Mouse (Mus musculus) heart, postnatal 0 days (tissue): ENCODE results near the gene Cep350. TPM values are rescaled to one million over a fixed set of nuclear protein-coding genes. Genes with fewer than 3 reads are reported as not detected.

Experiments
- ATAC-seq: fragments of 200-750 bp; cut with Nextera tagmentation; 2 replicates; pipeline ENCODE4 v1.8.0; 2017; ENCODE audit warnings: low read depth, moderate number of reproducible peaks, moderate library complexity; ENCODE audit not compliant: insufficient read depth
- DNase-seq: peaks from one replicate; pipeline ENCODE4 v3.0.0-alpha.2; 2016; ENCODE audit warnings: low spot score
- H3K27ac ChIP-seq: fragments of 300-500 bp; sonication (generic); 2 replicates; pipeline ENCODE4 v1.5.1; 2014; ENCODE audit warnings: low read depth, mild to moderate bottlenecking
- H3K27me3 ChIP-seq: fragments of 300-500 bp; sonication (generic); 2 replicates; pipeline ENCODE4 v1.6.1; 2014; ENCODE audit warnings: low read length, mixed read lengths; ENCODE audit not compliant: control insufficient read depth, insufficient read depth
- H3K36me3 ChIP-seq: fragments of 300-500 bp; sonication (generic); replicated peaks from 2 replicates; pipeline ENCODE4 v1.6.1; 2014; ENCODE audit warnings: low read length, mixed read lengths; ENCODE audit not compliant: control insufficient read depth, insufficient read depth
- H3K4me1 ChIP-seq: fragments of 300-500 bp; sonication (generic); 2 replicates; pipeline ENCODE4 v1.6.1; 2014; ENCODE audit warnings: antibody characterized with exemption; ENCODE audit not compliant: control insufficient read depth, insufficient read depth
- H3K4me2 ChIP-seq: fragments of 300-500 bp; sonication (generic); 2 replicates; pipeline ENCODE4 v1.6.1; 2014; ENCODE audit warnings: low read depth, mild to moderate bottlenecking, low read length, moderate library complexity
- H3K4me3 ChIP-seq: fragments of 300-500 bp; sonication (generic); 2 replicates; pipeline ENCODE4 v1.5.1; 2014; ENCODE audit warnings: low read depth, low read length
- H3K9ac ChIP-seq: fragments of 300-500 bp; sonication (generic); replicated peaks from 2 replicates; pipeline ENCODE4 v1.6.1; 2014; ENCODE audit warnings: low read depth, low read length, mixed read lengths
- H3K9me3 ChIP-seq: fragments of 300-500 bp; sonication (generic); replicated peaks from 2 replicates; pipeline ENCODE4 v1.6.1; 2016; ENCODE audit warnings: low read length; ENCODE audit not compliant: control insufficient read depth
- CTCF ChIP-seq: IDR thresholded peaks from 2 replicates; pipeline ENCODE4 v1.5.1; 2016; ENCODE audit warnings: antibody characterized with exemption, control low read depth, low read depth
- EP300 ChIP-seq: IDR thresholded peaks from 2 replicates; pipeline ENCODE4 v1.6.1; 2016; ENCODE audit warnings: antibody characterized with exemption, low read depth
- WGBS: fragments of 180-500 bp; shearing (Covaris S2); extraction: QIAGEN DNeasy Blood & Tissue Kit; methylation state at CpG from one replicate; pipeline ENCODE4 v1.1.7; 2014; 5-methylcytosine and 5-hydroxymethylcytosine counted together
- polyA plus RNA-seq: library from polyadenylated mRNA; unstranded; fragments of >200 nt; fragmentation: Nextera tagmentation; extraction: Ambion mirVana; gene quantifications from 2 replicates; pipeline ENCODE4 v1.2.1, GENCODE M21; 2015
- total RNA-seq: library from RNA; depleted of rRNA; stranded (reverse); fragments of >200 nt; gene quantifications from 2 replicates; pipeline ENCODE4 v1.2.3, GENCODE M21; 2014; ENCODE audit warnings: low replicate concordance

Gene Cep350
- total and polyA plus RNA-seq, 2 experiments from 2014 or later: 5.7 to 11.1 TPM

- ATAC-seq: peak; percentile 71
These were observed 30.3 kb upstream of the Cep350 start for GRCm38 (mm10) chr1:156003201-156003935.

GRCm38 (mm10) chr1:156002366-156002765, 29.3 kb upstream of the Cep350 start:
- Histone ChIP-seq H3K9ac (no peak overlapping the region), H3K36me3 (peaks cover 24% of the 10 kb centered on the region), H3K27me3 (no peaks in the 10 kb centered on the region), H3K4me2 (no peak overlapping the region), H3K9me3 (no peaks in the 10 kb centered on the region), H3K4me1 (0 out of 2 replicates have a peak, but pooled peaks cover 5% of the 10 kb centered on the region), H3K4me3 (no peak overlapping the region), H3K27ac (no peak overlapping the region)
- DNase-seq (no peak), ATAC-seq (no peak)
- TF ChIP-seq EP300: no peak
- TF ChIP-seq CTCF: no peak
- WGBS: 72% methylated on average over 8 of the region's 8 CpGs

More at GRCm38 (mm10) chr1:156003201-156003935, 30.3 kb upstream of the Cep350 start:
- Histone ChIP-seq H3K4me1 (0 out of 2 replicates have a peak, but pooled peaks cover 5% of the 10 kb centered on the region), H3K9ac (no peak overlapping the region), H3K36me3 (peaks cover 32% of the 10 kb centered on the region), H3K9me3 (no peaks in the 10 kb centered on the region), H3K27me3 (no peaks in the 10 kb centered on the region), H3K27ac (no peak overlapping the region), H3K4me3 (no peak overlapping the region), H3K4me2 (no peak overlapping the region)
- TF ChIP-seq CTCF: no peak
- TF ChIP-seq EP300: no peak
- no peak for DNase-seq
- 48% methylated on average over 7 of the region's 7 CpGs for WGBS

GRCm38 (mm10) chr1:155995612-155996011, 22.6 kb upstream of the Cep350 start:
- DNase-seq (peak; percentile 45), ATAC-seq (peak; percentile 53; the same call in 1 of the 2 replicates)
- Histone ChIP-seq H3K4me3 (no peak overlapping the region), H3K4me1 (no peaks in the 10 kb centered on the region), H3K27ac (no peak overlapping the region), H3K36me3 (no peaks in the 10 kb centered on the region), H3K4me2 (no peak overlapping the region), H3K9me3 (no peaks in the 10 kb centered on the region), H3K9ac (no peak overlapping the region), H3K27me3 (no peaks in the 10 kb centered on the region)
- 10% methylated on average over 2 of the region's 2 CpGs for WGBS
- TF ChIP-seq EP300: no peak
- TF ChIP-seq CTCF: no peak

- Histone ChIP-seq H3K4me1 (0 out of 2 replicates have a peak, but pooled peaks cover 3% of the 10 kb centered on the region), H3K27ac (no peak overlapping the region), H3K27me3 (no peaks in the 10 kb centered on the region), H3K4me3 (no peak overlapping the region), H3K4me2 (no peak overlapping the region), H3K9ac (no peak overlapping the region), H3K36me3 (no peaks in the 10 kb centered on the region), H3K9me3 (no peaks in the 10 kb centered on the region)
- TF ChIP-seq CTCF: no peak
- TF ChIP-seq EP300: no peak
- ATAC-seq: no peak
- WGBS: 60% methylated on average over 2 of the region's 2 CpGs
- DNase-seq: no peak
These were observed 21.5 kb upstream of the Cep350 start for GRCm38 (mm10) chr1:155994524-155994923.

- TF ChIP-seq EP300 (no peak), CTCF (no peak)
- H3K27me3 ChIP-seq: no peaks in the 10 kb centered on the region
- H3K27ac ChIP-seq: peak overlapping the region; percentile 27; the same call in 1 of the 2 replicates
- no peaks in the 10 kb centered on the region for H3K36me3 ChIP-seq
- H3K4me3 ChIP-seq: no peak overlapping the region
- H3K4me1 ChIP-seq: 0 out of 2 replicates have a peak, but pooled peaks cover 7% of the 10 kb centered on the region
- 25% methylated on average over 11 of the region's 11 CpGs for WGBS
- no peak overlapping the region; the same call in 1 of the 2 replicates for H3K4me2 ChIP-seq
- DNase-seq (no peak), ATAC-seq (no peak)
- no peak overlapping the region for H3K9ac ChIP-seq
- H3K9me3 ChIP-seq: no peaks in the 10 kb centered on the region
These were observed 17.3 kb upstream of the Cep350 start for GRCm38 (mm10) chr1:155990391-155990790.
